Mouse (Mus musculus): Measurements from ENCODE around the gene Hsf5. TPM values are rescaled to one million over a fixed set of nuclear protein-coding genes. Genes with fewer than 3 reads are reported as not detected.

The Hsf5 gene
- total RNA-seq, 1 experiment from 2014 or later = not detected

Other genes with a start within 250 kb of the Hsf5 start
- 3.4 and 5.2 TPM in 2 replicates for gene Rad51c, start 212.2 kb upstream of the Hsf5 start, total RNA-seq (2017)
- gene Tex14, start 212.1 kb upstream of the Hsf5 start, total RNA-seq (2017) = 0.27 and 1.0 TPM in 2 replicates
- not detected in 2 replicates for gene Gm11492, start 50.5 kb upstream of the Hsf5 start, total RNA-seq (2017)
- gene Sept4, start 48.3 kb upstream of the Hsf5 start, total RNA-seq (2017) = 5.9 and 16.5 TPM in 2 replicates
- 18.8 and 21.5 TPM in 2 replicates for gene Mtmr4, start 25.0 kb upstream of the Hsf5 start, total RNA-seq (2017)
- gene Rnf43, start 45.6 kb downstream of the Hsf5 start, total RNA-seq (2017) = 0.10 and 0.27 TPM in 2 replicates
- gene Supt4a, start 120.4 kb downstream of the Hsf5 start, total RNA-seq (2017) = 68.7 and 71.2 TPM in 2 replicates
- gene Tspoap1, start 143.4 kb downstream of the Hsf5 start, total RNA-seq (2017) = 8.4 and 12.0 TPM in 2 replicates
- gene Mpo, start 176.4 kb downstream of the Hsf5 start, total RNA-seq (2017) = 1,506 and 1,797 TPM in 2 replicates
- gene Lpo, start 211.1 kb downstream of the Hsf5 start, total RNA-seq (2017) = not detected in 2 replicates
- gene Mks1, start 236.1 kb downstream of the Hsf5 start, total RNA-seq (2017) = 3.9 and 5.3 TPM in 2 replicates

All from common myeloid progenitor, adult 5-6 weeks (primary cell).